Mouse (Mus musculus): Measurements from ENCODE around the gene Smtnl2.

Smtnl2 gene

DNA sequence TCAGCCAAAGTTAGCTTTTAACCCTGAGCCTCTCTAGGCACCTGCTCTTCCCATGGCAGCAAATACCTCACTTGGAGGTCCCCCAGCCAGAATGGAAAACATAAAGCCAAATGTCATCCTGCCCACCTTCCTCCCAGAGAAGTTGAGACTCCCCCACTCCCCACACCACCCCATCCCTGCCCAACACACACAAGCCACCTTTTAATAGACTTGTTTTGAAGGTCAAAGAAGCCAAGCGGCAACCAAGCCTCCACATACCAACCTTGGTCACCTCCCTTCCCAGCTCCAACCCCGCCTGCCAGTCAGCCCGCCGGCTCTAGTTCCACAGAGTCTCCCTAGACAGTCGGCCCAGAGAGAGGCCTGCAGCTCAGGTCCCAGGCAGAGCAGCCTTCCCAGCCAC is 9.5 kb downstream of the Smtnl2 start:
- no peak for DNase-seq (ENCODE audit: low spot score in 2 of 2)

DNA sequence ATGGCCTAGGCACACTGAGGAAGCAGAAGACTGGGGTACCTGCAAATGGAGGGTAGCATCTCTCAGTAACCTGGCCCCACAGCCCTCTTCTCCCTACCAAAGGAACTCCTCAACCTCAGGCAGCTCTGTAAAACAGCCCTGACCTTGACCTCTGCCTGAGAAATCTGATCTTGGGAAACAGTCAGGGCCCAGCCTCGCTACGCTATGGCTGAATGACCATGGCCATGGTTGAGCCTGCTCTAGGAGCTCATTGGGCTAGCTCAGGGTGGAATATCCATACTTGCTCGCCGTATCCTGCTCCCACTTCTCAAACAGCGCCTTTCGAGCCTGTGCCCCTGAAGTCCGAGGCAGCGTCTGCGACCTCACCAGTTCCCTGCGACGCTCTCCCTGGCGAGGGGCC is 10.4 kb downstream of the Smtnl2 start:
- DNase-seq (ENCODE audit: low spot score in 2 of 2): no peak

DNA sequence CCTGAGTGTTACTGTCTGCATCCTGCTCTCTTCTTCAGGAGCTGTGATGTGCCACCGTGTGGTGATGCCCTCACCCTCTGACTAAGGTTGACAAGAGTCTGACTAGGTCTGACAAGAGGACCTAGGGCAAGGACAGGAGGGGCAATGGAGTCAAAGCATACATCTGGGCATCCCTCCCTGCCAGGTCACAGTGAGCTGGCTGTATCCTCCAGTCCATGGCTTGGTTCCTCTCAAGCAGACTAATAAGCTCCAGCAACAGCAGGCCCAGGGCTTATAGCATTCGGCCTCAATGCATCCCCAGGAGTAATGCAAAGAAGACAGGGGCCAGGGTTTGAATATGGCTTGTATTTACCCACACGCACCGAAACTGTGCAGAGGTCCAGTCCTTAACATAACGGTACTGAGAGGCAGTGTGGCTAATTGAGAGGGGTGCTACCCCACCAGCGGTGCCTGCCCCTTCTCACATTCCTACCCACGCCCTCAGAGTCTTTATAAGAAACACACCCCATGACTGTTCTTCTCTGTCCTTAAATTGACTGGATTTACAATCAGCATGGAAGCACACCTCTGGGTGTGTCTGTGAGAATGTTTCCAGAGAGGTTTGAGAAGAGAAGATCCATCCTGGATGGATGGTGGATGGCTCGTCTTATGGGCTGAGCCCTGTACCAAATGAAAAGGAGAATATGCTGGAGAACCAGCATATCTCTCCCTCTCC is 13.5 kb downstream of the Smtnl2 start:
- no peak for DNase-seq (ENCODE audit: low spot score in 2 of 2)

DNA sequence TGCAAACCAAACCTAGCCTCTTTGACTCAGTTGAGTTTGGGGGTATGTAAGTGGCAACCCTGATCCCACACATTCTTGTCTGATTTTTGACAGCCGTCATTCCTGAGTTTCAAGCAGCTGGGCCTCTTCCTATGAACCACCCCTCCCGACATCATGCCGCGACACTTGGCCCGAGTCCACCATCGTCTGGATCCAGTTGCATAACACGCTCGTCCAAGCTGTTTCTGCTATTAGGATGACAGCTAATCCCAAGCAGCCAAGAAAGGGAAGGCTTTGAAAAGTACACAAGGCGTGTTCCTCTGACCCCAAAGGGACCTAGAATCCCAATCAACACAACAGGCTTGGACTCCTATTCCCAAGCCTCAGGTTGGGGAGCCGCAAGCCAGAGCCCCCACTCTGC is 14.4 kb downstream of the Smtnl2 start:
- peak in 1 of 2 experiments; percentile 79 for DNase-seq (ENCODE audit: low spot score in 2 of 2)

DNA sequence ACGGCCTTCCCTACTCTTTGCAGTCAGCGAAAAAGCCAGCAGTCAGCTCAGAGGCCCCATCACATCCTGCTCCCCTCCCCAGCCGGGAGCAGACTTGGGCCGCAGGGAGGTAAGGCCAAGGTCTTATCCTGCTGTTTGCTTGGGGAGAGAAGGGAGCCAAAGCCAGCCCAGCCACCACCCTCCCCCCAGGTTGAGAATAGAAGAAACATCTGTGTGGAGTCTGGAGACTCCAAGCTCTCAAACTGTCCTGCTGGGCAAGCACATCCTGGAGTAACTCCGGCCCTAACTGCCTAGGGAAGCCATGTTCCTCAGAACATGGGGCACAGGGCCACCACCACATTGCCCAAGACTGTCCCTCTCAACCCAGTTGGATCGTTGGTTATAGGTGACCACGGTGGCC is 14.9 kb downstream of the Smtnl2 start:
- peak in 1 of 2 experiments; percentile 26 for DNase-seq (ENCODE audit: low spot score in 2 of 2)

DNA sequence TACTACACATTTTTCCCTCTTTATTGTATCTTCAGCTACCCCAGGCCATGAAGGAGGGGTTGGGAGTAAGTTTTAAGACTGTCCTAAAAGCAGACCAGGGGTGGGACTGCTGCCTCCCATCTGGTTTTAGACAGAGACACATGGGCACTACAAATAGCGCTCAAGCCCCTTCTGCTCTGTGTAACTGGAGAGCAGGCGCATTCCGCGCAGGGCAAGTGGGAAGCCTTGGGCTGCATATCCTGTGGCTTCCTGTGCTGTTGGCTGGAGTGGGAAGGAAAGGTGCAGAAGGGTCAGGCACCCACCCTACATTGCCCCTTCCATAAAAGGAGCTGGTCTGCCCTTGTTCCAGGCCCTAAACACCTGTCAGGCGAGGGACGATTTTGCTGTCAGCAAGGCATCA is 15.9 kb downstream of the Smtnl2 start:
- DNase-seq (ENCODE audit: low spot score in 2 of 2): no peak

DNA sequence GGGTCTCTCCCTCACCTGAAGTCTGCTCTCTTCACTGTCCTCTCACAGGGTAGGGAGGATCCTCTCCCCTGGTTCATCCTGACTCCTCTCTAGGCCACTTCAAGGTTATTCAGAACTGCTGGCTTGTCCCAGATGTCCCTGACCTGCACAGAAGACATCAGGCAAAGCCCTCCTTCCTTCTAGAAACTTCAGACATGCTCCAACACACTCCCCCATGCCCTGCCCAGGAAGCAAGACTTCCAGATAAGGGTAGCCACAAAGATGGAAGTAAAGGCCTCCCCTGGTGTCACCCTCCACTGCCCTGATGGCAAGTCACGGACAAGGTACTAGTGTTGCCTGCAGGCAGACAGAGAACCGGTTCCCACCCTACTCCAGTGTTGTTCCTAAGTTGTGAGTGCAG is 16.8 kb downstream of the Smtnl2 start:
- no peak for DNase-seq (ENCODE audit: low spot score in 2 of 2)

DNA sequence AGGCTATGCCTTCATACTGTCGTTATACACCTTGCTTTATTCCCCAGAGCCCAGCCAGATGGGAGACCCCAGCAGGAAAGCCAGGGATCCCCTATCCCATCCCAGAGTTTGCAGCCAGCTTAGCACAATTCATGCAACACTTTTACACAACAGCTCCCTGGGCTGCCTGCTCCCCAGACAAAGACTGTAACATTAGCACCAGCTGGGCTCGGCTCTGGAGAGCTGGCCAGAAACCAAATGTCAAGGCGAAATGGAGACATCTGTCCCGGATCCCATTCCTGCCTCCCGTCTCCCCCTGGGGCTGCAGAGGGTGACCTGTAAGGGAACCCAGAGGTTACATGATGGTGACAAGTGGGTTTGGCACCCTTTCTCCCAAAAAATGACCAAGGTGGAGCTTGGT is 17.8 kb downstream of the Smtnl2 start:
- DNase-seq (ENCODE audit: low spot score in 2 of 2): peak in 1 of 2 experiments; percentile 54

DNA sequence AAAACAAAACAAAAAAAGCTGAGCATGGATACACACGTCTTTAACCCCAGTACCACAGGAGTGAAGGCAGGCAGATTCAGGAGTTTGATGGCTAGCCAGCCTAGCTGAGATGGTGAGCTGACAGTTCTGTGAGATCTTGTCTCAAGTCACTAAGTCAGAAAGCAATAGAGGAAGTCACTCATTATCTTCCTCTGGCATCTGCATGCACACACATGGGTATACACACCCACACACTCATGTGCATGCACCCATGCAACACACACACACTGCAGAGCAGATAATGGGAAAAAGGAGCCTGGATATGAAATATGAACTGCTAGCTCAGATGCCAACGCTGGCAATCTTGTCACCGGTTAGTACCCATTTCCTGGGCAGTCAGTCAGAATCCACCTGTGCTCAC is 18.3 kb downstream of the Smtnl2 start:
- DNase-seq (ENCODE audit: low spot score in 2 of 2): no peak

DNA sequence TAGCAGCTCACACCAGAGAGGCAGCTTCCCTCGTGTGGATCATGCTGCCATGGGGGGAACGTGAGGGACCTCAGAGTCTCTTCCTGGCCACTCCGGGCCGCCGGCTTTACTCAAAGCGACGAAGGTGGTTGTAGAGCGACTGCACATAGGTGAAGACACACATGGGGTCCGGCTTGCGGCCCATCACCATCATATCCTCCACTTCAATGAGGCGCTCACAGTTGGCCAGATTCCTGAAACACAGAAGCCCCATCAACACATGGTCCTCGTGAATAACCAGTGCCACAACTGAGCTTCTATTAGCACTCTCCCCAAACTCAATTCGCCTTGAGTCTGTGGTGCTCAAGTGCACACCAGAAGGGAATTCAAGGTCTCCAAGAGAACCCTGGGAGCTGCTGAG is 20.3 kb downstream of the Smtnl2 start:
- no peak for DNase-seq (ENCODE audit: low spot score in 2 of 2)

DNA sequence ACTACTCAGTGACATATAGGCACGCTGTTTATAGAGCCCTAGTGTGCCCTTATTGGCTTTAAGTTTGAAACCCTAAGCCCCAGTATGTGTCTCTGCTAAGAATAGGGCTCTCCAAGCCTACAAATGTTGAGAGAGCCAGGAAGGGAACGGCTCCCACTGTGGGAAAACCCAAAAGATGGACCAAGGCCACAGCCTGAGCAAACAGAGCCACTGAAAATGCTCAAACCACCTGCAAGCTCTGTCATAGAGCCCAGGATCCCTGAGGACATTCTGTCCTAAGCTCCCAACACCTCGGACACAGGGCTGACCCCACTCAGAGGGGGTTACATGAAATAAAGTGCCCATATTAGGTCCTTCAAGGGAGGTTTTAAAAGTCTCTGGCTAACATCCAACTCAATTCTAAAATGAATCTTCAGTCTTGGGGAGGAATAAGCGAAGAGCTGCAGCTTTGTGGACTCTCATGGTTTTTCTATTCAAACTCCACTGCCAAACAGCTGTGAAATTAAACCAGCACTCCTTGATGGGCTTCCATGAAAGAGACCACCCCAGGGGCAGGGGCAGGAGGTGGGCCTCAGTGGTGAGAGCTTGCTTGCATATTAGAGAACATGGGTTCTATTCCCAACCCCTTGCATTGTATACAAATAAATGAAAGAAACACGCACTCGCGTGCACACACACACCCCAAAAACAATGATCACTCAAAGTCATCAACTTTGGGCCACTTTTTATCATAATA is 21.9 kb downstream of the Smtnl2 start:
- no peak for DNase-seq (ENCODE audit: low spot score in 2 of 2)

DNA sequence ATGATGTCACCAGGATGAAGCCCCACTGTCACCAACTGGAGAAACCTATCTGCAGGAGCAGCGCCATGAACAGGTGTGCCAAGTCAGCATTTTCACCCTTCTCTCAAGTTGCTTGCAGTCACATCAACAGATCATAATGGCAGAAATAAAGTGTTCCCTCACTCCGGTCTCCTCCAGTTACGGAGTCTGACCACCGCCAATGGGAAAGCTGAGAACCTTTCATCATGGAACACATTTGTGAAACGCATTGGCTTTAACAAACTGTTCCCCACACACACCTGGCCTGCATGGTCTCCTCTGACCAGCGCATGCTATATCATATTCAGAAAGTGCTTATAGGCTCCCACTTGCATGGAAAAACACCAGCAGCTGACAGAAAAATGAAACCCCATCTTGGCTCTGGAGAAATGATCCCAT is 23.4 kb downstream of the Smtnl2 start:
- no peak for DNase-seq (ENCODE audit: low spot score in 2 of 2)

DNA sequence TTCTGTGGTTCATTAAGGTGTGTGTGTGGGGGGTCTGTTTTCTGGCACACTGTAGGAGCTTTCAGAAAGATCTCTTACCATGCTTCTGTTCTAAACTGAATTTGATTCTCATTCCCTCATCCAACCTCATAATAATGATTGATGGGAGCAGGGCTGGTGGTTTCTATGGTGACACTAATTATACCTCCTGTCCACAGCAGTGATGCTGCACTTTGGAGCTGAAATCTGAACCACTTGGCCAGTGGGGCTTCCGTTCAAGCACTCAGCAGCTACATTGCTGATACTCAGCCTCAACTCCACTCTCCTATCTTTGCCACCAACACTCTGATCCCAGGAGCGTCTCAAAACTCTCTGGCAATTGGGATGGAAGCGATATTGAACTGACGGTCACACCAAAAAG is 32.2 kb downstream of the Smtnl2 start:
- no peak for DNase-seq (ENCODE audit: low spot score in 2 of 2)

DNA sequence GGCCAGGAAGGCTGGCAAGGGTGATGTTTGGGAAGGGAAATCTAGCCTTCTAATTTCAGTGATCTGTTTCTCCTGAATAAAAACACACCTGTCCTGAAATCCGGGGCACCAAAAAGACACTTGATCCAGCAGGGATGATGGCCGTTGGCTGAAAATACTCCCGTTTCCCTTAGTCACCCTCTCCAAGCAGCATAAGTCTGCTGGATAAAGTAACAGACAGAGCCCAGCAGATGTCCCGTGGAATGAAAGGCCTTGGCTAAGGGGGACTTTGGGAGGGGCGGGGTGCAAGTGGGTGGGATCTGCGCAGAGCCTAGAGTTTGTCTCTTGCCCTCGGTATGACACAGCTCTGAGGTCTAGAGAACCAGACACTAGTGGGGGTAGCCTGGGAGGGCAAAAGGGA is 33.3 kb downstream of the Smtnl2 start:
- DNase-seq (ENCODE audit: low spot score in 2 of 2): no peak

DNA sequence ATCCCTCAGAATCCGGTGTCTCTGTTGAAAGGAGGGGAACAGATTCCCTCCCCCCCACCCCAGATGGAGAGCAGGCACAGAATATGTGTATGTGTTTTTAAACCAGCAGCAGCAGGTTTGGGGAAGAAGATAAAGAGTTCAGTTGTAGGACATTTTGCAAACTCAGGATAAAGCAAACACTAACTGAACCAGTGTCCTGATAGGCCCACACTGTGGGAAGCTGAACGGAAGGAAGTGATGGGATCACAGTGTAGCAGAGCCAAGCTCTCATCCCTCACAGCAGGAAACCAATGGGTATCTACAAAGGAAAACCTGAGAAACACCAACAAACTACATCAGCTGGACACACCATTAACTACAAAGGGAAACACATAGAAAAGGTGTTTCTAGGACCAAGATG is 35.0 kb downstream of the Smtnl2 start:
- no peak for DNase-seq (ENCODE audit: low spot score in 2 of 2)

DNA sequence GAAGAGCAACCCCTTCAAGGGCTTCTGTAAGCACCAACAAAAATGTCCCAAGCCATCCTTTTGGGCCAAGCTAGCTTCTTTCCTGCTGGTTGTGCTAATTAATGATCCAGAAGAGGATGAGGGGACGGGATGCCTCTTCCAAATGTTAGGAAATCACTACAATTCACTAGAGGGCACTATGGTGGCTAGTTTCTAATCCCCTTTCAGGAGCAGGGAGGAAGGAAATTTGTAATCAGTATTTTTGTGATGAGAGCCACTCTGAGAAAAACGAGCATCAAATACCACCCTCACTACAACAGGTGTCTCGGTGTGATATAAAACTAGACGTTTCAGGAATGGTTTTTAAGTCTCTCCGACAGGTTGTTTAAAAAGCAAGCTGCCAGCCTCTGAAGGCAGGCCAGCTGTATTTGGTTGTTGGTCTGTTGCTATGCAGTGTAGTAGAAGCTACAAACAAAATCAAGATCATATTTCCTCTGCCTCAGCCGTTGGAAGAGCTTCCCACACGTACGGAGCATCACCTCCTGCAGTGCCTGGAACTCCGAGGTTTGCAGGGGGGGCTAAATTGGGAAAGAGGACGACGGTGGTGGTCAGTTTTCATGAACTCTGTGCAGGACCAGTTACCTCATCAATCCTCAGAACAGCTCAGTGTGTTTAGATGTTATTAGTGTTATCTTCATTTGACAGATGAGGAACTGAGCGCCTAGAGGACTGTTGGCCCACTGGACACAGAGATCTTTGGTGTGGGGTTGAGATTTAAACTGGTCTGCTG is 41.4 kb downstream of the Smtnl2 start:
- no peak for DNase-seq (ENCODE audit: low spot score in 2 of 2)

DNA sequence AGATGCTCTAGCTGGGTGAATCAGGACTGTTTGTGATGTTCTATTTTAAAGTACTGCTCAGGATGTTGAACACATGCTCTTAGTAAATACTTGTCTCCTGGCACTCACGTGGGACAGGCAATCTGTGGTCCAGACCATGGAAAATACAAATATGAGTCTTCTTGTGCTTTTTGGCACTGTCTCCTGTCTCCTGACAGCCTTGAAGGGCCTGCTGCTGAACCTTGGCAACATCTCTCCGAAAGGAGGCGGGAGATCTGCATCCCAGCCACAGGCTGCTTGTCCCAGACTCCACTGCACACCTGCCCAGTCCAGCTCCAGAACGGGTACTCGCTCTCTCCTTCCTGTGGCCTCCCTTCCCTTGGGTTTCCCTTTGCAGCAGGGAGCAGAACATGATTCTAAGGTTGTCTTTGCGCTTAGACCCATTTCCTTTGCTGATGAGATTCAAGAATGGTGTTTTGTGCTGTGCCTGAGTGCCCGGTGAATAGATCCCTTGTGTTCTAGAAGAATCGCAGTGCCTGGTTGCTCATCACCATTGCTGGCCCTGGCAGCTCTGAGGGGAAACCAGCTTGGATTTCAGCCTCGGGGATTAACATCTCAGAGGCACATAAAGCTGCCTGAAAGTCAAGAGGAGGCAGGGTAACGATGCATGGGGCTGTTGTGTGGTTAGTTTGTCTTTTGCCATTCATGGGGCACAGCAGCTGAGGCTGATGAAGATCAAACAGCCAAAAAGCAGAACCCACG is 43.4 kb downstream of the Smtnl2 start:
- DNase-seq (ENCODE audit: low spot score in 2 of 2): no peak

DNA sequence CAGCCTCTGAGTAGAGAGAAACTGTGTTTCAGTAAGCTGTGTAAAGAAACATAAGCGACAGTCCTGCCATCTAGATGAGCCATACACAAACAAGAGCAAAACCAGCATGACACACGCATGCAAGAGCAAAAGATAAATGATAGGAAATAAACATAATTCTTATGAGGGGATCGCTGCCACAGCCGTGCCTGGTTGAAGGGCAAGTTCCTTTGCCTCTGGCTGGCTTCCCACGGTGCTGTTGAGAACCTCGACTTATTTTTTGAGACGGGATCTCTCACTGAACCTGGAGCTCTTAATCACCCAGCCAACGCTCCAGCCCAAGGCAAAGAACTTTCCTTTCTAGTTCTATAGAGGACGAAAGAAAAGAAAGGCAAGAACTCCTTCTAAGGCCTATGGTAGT is 45.4 kb downstream of the Smtnl2 start:
- DNase-seq (ENCODE audit: low spot score in 2 of 2): no peak

DNA sequence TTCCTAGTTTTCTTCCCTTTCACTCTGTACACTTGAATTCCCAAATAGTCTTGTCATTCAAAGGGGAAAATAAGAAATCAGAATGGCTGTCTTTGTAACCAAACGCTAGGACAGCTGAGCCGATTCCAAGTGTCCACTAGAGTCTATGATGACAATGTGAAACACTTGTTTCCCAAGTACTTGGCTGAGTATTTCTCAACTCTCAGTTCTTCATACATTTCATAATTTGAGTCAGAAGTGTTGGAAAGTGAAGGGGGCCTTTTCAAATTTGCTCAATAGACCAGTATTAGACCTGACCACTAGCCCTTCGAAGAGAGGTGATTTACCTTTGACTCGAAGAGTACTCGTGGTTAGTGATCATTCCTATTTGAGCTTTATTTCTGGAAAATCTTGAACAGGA is 47.0 kb downstream of the Smtnl2 start:
- DNase-seq (ENCODE audit: low spot score in 2 of 2): no peak

DNA sequence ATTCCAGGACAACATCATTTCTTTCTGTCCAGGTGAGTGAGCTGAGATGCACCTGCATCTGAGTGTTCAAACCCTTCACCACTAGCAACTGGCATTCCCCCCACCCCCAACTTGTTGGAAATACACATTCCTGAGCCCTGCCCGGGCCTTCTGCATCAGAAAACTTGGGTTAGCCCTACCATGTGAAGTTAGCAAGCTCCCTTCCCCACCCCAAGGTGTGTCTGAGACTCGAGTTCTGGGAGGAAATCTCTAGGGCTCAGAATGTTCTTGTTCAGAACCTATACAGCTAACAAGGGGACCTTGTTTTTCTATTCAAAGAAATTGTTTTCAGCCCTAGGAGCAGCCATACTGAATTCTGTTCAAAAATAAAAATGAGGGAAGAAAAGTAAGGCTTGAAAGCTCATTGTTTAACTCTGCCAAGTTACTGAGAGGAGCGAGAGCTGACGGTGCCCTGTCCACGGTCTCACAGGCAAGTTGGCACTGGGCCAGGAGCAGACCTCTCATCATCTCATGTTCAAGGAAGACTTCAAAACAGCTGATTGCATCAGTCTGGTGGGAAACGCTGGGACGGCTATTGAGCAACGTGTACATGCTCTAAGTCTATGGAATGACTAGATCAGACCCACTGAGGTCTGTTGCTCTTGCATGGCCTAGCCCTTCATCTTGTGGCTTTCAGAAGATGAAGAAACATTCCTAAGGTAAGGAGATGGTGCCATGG is 47.8 kb downstream of the Smtnl2 start:
- DNase-seq (ENCODE audit: low spot score in 2 of 2): peak in 1 of 2 experiments; percentile 16

DNA sequence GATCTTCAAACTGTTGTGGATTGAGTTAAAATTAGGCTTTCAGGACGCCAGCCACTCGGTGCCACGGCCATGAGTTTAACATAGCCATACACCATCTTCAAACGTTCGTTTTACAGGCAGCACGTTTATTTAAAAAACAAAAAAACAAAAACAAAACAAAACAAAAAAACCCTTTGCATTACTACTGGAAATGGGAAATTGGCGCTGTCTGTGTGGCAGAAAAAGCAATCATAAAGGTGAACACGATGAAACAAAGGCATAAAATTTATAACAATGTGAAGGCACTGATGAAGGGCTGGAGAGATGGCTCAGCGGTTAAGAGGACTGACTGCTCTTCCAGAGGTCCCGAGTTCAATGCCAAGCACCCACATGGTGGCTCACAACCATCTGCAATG is 49.2 kb downstream of the Smtnl2 start, which contains the start of gene Tekt1:
Tekt1 (minus strand) TSS at position 96 of the 395 bp plus-strand sequence.
- no peak for DNase-seq (ENCODE audit: low spot score in 2 of 2)
